Mouse (Mus musculus): ENCODE data around the gene Zfand5. TPM values are rescaled to one million over a fixed set of nuclear protein-coding genes. Genes with fewer than 3 reads are reported as not detected.
A peak's percentile ranks its signal among the peaks of the same experiment; 100 is the strongest.

Gene Zfand5
- polyA plus RNA-seq, 1 experiment from 2014 or later: 134 TPM

- no peaks in the 10 kb centered on the region for H3K27me3 ChIP-seq (replicated peaks; ENCODE audit: control insufficient read depth, insufficient read depth, low read length)
- peak overlapping the region; percentile 96 for H3K4me3 ChIP-seq (replicated peaks; ENCODE audit: low read length)
- H3K9me3 ChIP-seq (ENCODE audit: control insufficient read depth, low read length): no peaks in the 10 kb centered on the region
- ATAC-seq: peak; percentile 63
- peaks cover 13% of the 10 kb centered on the region for H3K4me1 ChIP-seq (replicated peaks; ENCODE audit: control insufficient read depth, insufficient read depth, low read length)
- WGBS: under 1% methylated on average over 57 of the region's 66 CpGs
- peak overlapping the region; percentile 99 for H3K9ac ChIP-seq (replicated peaks; ENCODE audit: low read depth, low read length)
- peak overlapping the region; percentile 34 for H3K4me2 ChIP-seq (ENCODE audit: low read length)
- peaks cover 6% of the 10 kb centered on the region for H3K36me3 ChIP-seq (ENCODE audit: control insufficient read depth, insufficient read depth)
- H3K27ac ChIP-seq (ENCODE audit: low read length): peak overlapping the region; percentile 99
Observed at GRCm38 (mm10) chr19:21272655-21273284, 692 bp downstream of the Zfand5 start.

- no peak for ATAC-seq
- Histone ChIP-seq H3K9ac (replicated peaks; ENCODE audit: low read depth, low read length) (peak overlapping the region; percentile 45; the same call in 1 of the 2 replicates), H3K36me3 (ENCODE audit: control insufficient read depth, insufficient read depth) (peaks cover 9% of the 10 kb centered on the region)
Observed at GRCm38 (mm10) chr19:21273440-21273839, 1.4 kb downstream of the Zfand5 start.

GRCm38 (mm10) chr19:21274181-21274591 is 2.1 kb downstream of the Zfand5 start:
- Histone ChIP-seq H3K36me3 (ENCODE audit: control insufficient read depth, insufficient read depth) (peaks cover 9% of the 10 kb centered on the region), H3K4me2 (ENCODE audit: low read length) (peak overlapping the region; percentile 89), H3K4me3 (replicated peaks; ENCODE audit: low read length) (peak overlapping the region; percentile 96), H3K9ac (replicated peaks; ENCODE audit: low read depth, low read length) (peak overlapping the region; percentile 45), H3K9me3 (ENCODE audit: control insufficient read depth, low read length) (no peaks in the 10 kb centered on the region), H3K4me1 (replicated peaks; ENCODE audit: control insufficient read depth, insufficient read depth, low read length) (peaks cover 13% of the 10 kb centered on the region), H3K27me3 (replicated peaks; ENCODE audit: control insufficient read depth, insufficient read depth, low read length) (no peaks in the 10 kb centered on the region), H3K27ac (ENCODE audit: low read length) (no peak overlapping the region)
- ATAC-seq: peak; percentile 23
- WGBS: 0% methylated on average over 2 of the region's 2 CpGs

More at GRCm38 (mm10) chr19:21273440-21273839, 1.4 kb downstream of the Zfand5 start:
- Histone ChIP-seq H3K4me1 (replicated peaks; ENCODE audit: control insufficient read depth, insufficient read depth, low read length) (peaks cover 13% of the 10 kb centered on the region), H3K4me3 (replicated peaks; ENCODE audit: low read length) (peak overlapping the region; percentile 96), H3K27ac (ENCODE audit: low read length) (no peak overlapping the region), H3K4me2 (ENCODE audit: low read length) (peak overlapping the region; percentile 89), H3K9me3 (ENCODE audit: control insufficient read depth, low read length) (no peaks in the 10 kb centered on the region), H3K27me3 (replicated peaks; ENCODE audit: control insufficient read depth, insufficient read depth, low read length) (no peaks in the 10 kb centered on the region)
- WGBS: 0% methylated on average over 4 of the region's 4 CpGs

- no peak overlapping the region for H3K27ac ChIP-seq (ENCODE audit: low read length)
- WGBS: 25% methylated on average over 3 of the region's 3 CpGs
- H3K4me2 ChIP-seq (ENCODE audit: low read length): peak overlapping the region; percentile 89
- ATAC-seq: no peak
- H3K36me3 ChIP-seq (ENCODE audit: control insufficient read depth, insufficient read depth): peaks cover 9% of the 10 kb centered on the region
- H3K4me1 ChIP-seq (replicated peaks; ENCODE audit: control insufficient read depth, insufficient read depth, low read length): peaks cover 13% of the 10 kb centered on the region
- no peaks in the 10 kb centered on the region for H3K9me3 ChIP-seq (ENCODE audit: control insufficient read depth, low read length)
- H3K4me3 ChIP-seq (replicated peaks; ENCODE audit: low read length): peak overlapping the region; percentile 96
- no peaks in the 10 kb centered on the region for H3K27me3 ChIP-seq (replicated peaks; ENCODE audit: control insufficient read depth, insufficient read depth, low read length)
- no peak overlapping the region for H3K9ac ChIP-seq (replicated peaks; ENCODE audit: low read depth, low read length)
Observed at GRCm38 (mm10) chr19:21274714-21275113, 2.6 kb downstream of the Zfand5 start.

GRCm38 (mm10) chr19:21276317-21276716 is 4.2 kb downstream of the Zfand5 start:
- Histone ChIP-seq H3K36me3 (ENCODE audit: control insufficient read depth, insufficient read depth) (peaks cover 11% of the 10 kb centered on the region), H3K4me2 (ENCODE audit: low read length) (no peak overlapping the region), H3K9me3 (ENCODE audit: control insufficient read depth, low read length) (no peaks in the 10 kb centered on the region), H3K4me1 (replicated peaks; ENCODE audit: control insufficient read depth, insufficient read depth, low read length) (peaks cover 11% of the 10 kb centered on the region), H3K27ac (ENCODE audit: low read length) (no peak overlapping the region), H3K9ac (replicated peaks; ENCODE audit: low read depth, low read length) (no peak overlapping the region), H3K4me3 (replicated peaks; ENCODE audit: low read length) (no peak overlapping the region), H3K27me3 (replicated peaks; ENCODE audit: control insufficient read depth, insufficient read depth, low read length) (no peaks in the 10 kb centered on the region)
- no peak for ATAC-seq

GRCm38 (mm10) chr19:21286421-21287097 is 14.5 kb downstream of the Zfand5 start:
- WGBS: 91% methylated on average over 3 of the region's 3 CpGs
- no peak overlapping the region for H3K4me2 ChIP-seq (ENCODE audit: low read length)
- H3K27me3 ChIP-seq (replicated peaks; ENCODE audit: control insufficient read depth, insufficient read depth, low read length): no peaks in the 10 kb centered on the region
- no peaks in the 10 kb centered on the region for H3K4me1 ChIP-seq (replicated peaks; ENCODE audit: control insufficient read depth, insufficient read depth, low read length)
- no peaks in the 10 kb centered on the region for H3K9me3 ChIP-seq (ENCODE audit: control insufficient read depth, low read length)
- no peak for ATAC-seq
- H3K36me3 ChIP-seq (ENCODE audit: control insufficient read depth, insufficient read depth): peaks cover 8% of the 10 kb centered on the region; the same call in 1 of the 2 replicates
- H3K9ac ChIP-seq (replicated peaks; ENCODE audit: low read depth, low read length): no peak overlapping the region
- H3K4me3 ChIP-seq (replicated peaks; ENCODE audit: low read length): no peak overlapping the region
- H3K27ac ChIP-seq (ENCODE audit: low read length): no peak overlapping the region

GRCm38 (mm10) chr19:21297411-21297810 is 25.3 kb downstream of the Zfand5 start:
- no peak overlapping the region for H3K9ac ChIP-seq (replicated peaks; ENCODE audit: low read depth, low read length)
- no peaks in the 10 kb centered on the region; the same call in 1 of the 2 replicates for H3K4me1 ChIP-seq (replicated peaks; ENCODE audit: control insufficient read depth, insufficient read depth, low read length)
- H3K27ac ChIP-seq (ENCODE audit: low read length): no peak overlapping the region
- no peak overlapping the region for H3K4me3 ChIP-seq (replicated peaks; ENCODE audit: low read length)
- H3K4me2 ChIP-seq (ENCODE audit: low read length): no peak overlapping the region
- no peaks in the 10 kb centered on the region for H3K27me3 ChIP-seq (replicated peaks; ENCODE audit: control insufficient read depth, insufficient read depth, low read length)
- H3K36me3 ChIP-seq (ENCODE audit: control insufficient read depth, insufficient read depth): no peaks in the 10 kb centered on the region
- no peaks in the 10 kb centered on the region for H3K9me3 ChIP-seq (ENCODE audit: control insufficient read depth, low read length)
- ATAC-seq: no peak
- WGBS: 95% methylated on average over 4 of the region's 4 CpGs

- no peaks in the 10 kb centered on the region; the same call in 1 of the 2 replicates for H3K4me1 ChIP-seq (replicated peaks; ENCODE audit: control insufficient read depth, insufficient read depth, low read length)
- 0 out of 2 replicates have a peak, but pooled peaks have one; percentile 45 for ATAC-seq
- H3K27me3 ChIP-seq (replicated peaks; ENCODE audit: control insufficient read depth, insufficient read depth, low read length): no peaks in the 10 kb centered on the region
- H3K9ac ChIP-seq (replicated peaks; ENCODE audit: low read depth, low read length): no peak overlapping the region
- H3K36me3 ChIP-seq (ENCODE audit: control insufficient read depth, insufficient read depth): no peaks in the 10 kb centered on the region
- H3K4me2 ChIP-seq (ENCODE audit: low read length): no peak overlapping the region
- H3K27ac ChIP-seq (ENCODE audit: low read length): no peak overlapping the region
- H3K4me3 ChIP-seq (replicated peaks; ENCODE audit: low read length): no peak overlapping the region
- 55% methylated on average over 3 of the region's 3 CpGs for WGBS
- H3K9me3 ChIP-seq (ENCODE audit: control insufficient read depth, low read length): no peaks in the 10 kb centered on the region
Observed at GRCm38 (mm10) chr19:21301787-21302186, 29.7 kb downstream of the Zfand5 start.

GRCm38 (mm10) chr19:21307755-21308154 is 35.7 kb downstream of the Zfand5 start:
- no peak for ATAC-seq
- Histone ChIP-seq H3K4me2 (ENCODE audit: low read length) (no peak overlapping the region), H3K4me1 (replicated peaks; ENCODE audit: control insufficient read depth, insufficient read depth, low read length) (no peaks in the 10 kb centered on the region), H3K36me3 (ENCODE audit: control insufficient read depth, insufficient read depth) (no peaks in the 10 kb centered on the region), H3K4me3 (replicated peaks; ENCODE audit: low read length) (no peak overlapping the region), H3K9me3 (ENCODE audit: control insufficient read depth, low read length) (no peaks in the 10 kb centered on the region), H3K27ac (ENCODE audit: low read length) (no peak overlapping the region), H3K9ac (replicated peaks; ENCODE audit: low read depth, low read length) (no peak overlapping the region), H3K27me3 (replicated peaks; ENCODE audit: control insufficient read depth, insufficient read depth, low read length) (no peaks in the 10 kb centered on the region)
- WGBS: 86% methylated on average over 3 of the region's 3 CpGs

All from forebrain, embryonic 16.5 days (tissue).